Mouse (Mus musculus) adrenal gland, adult 8-10 months (tissue): ENCODE measurements around the gene Mthfsl. TPM values are rescaled to one million over a fixed set of nuclear protein-coding genes. Genes with fewer than 3 reads are reported as not detected.
A peak's percentile ranks its signal among the peaks of the same experiment; 100 is the strongest.
"Not testable (repeated sequence)": the region's sequence is repeated elsewhere in the genome, so short reads cannot be mapped to it uniquely, and the experiment has no call there.

Experiments
- DNase-seq: peaks from one replicate; pipeline ENCODE4 v3.0.0; 2022
- total RNA-seq, 4 experiments: library from RNA; stranded (reverse); gene quantifications; 2 replicates each; pipeline ENCODE4 v1.2.4; 2022

Gene Mthfsl
- 10 to 100 TPM; 38.5 to 48.2 (median 42.9) TPM for total RNA-seq

GRCm38 (mm10) chr9:88719989-88720537 is at the start of gene Mthfsl:
Gene Mthfsl, minus strand, starts transcription at chr9:88720296.
- peak; percentile 56 for DNase-seq

- DNase-seq, result not testable (repeated sequence)
Observed at GRCm38 (mm10) chr9:88769470-88769869, 49.4 kb upstream of the Mthfsl start.

- DNase-seq, result not testable (repeated sequence)
Observed at GRCm38 (mm10) chr9:88746687-88747086, 26.6 kb upstream of the Mthfsl start.

- DNase-seq, result not testable (repeated sequence)
Observed at GRCm38 (mm10) chr9:88746046-88746445, 25.9 kb upstream of the Mthfsl start.

GRCm38 (mm10) chr9:88735289-88735688 is 15.2 kb upstream of the Mthfsl start:
- not testable (repeated sequence) for DNase-seq

GRCm38 (mm10) chr9:88733182-88733581 is 13.1 kb upstream of the Mthfsl start:
- DNase-seq, result not testable (repeated sequence)

GRCm38 (mm10) chr9:88732334-88732733 is 12.2 kb upstream of the Mthfsl start:
- not testable (repeated sequence) for DNase-seq

- DNase-seq, result not testable (repeated sequence)
Observed at GRCm38 (mm10) chr9:88731728-88732127, 11.6 kb upstream of the Mthfsl start, which contains the start of gene Bcl2a1d. Gene Bcl2a1d, minus strand, starts transcription at chr9:88731914.

- not testable (repeated sequence) for DNase-seq
Observed at GRCm38 (mm10) chr9:88728311-88728710, 8.2 kb upstream of the Mthfsl start.

- not testable (repeated sequence) for DNase-seq
Observed at GRCm38 (mm10) chr9:88721628-88722027, 1.5 kb upstream of the Mthfsl start.

- DNase-seq, result peak; percentile 17
Observed at GRCm38 (mm10) chr9:88719073-88719921, 799 bp downstream of the Mthfsl start.

GRCm38 (mm10) chr9:88718593-88718992 is 1.5 kb downstream of the Mthfsl start:
- DNase-seq, result not testable (repeated sequence)

GRCm38 (mm10) chr9:88718140-88718539 is 2.0 kb downstream of the Mthfsl start:
- not testable (repeated sequence) for DNase-seq

- DNase-seq, result not testable (repeated sequence)
Observed at GRCm38 (mm10) chr9:88714515-88714914, 5.6 kb downstream of the Mthfsl start.

- DNase-seq, result not testable (repeated sequence)
Observed at GRCm38 (mm10) chr9:88712164-88712749, 7.8 kb downstream of the Mthfsl start.

- DNase-seq, result not testable (repeated sequence)
Observed at GRCm38 (mm10) chr9:88710910-88711438, 9.1 kb downstream of the Mthfsl start.

GRCm38 (mm10) chr9:88710439-88710838 is 9.7 kb downstream of the Mthfsl start:
- DNase-seq, result not testable (repeated sequence)

- DNase-seq, result not testable (repeated sequence)
Observed at GRCm38 (mm10) chr9:88709794-88710193, 10.3 kb downstream of the Mthfsl start.

- DNase-seq, result no peak
Observed at GRCm38 (mm10) chr9:88709304-88709703, 10.8 kb downstream of the Mthfsl start.

- DNase-seq, result no peak
Observed at GRCm38 (mm10) chr9:88706700-88707099, 13.4 kb downstream of the Mthfsl start.

- not testable (repeated sequence) for DNase-seq
Observed at GRCm38 (mm10) chr9:88705157-88705556, 14.9 kb downstream of the Mthfsl start.

GRCm38 (mm10) chr9:88698746-88699145 is 21.4 kb downstream of the Mthfsl start:
- DNase-seq, result not testable (repeated sequence)

- DNase-seq, result not testable (repeated sequence)
Observed at GRCm38 (mm10) chr9:88691307-88691706, 28.8 kb downstream of the Mthfsl start.
